Mouse (Mus musculus): Measurements from ENCODE around the gene Tbcb.

GRCm38 (mm10) chr7:30205383-30205782, 26.7 kb downstream of the Tbcb start:
- TF ChIP-seq CTCF (IDR thresholded peaks at IDR 0.05; ENCODE audit: low read depth) = peak; percentile 93
- no peak for TF ChIP-seq EP300 (IDR thresholded peaks at IDR 0.05; ENCODE audit: low read depth)
